ENCODE assay signal across 8 mouse cellular contexts in genomic region chr10:52234654-52234981, GRCm38 (mm10). TPM values are rescaled to one million over a fixed set of nuclear protein-coding genes. Genes with fewer than 3 reads are reported as not detected.
DNase-seq lines count a peak whose midpoint lies in the region; ATAC-seq and TF ChIP-seq lines count a peak whose summit lies in the region.

No protein-coding gene starts in this region.

- no peaks in the 10 kb centered on the region for H3K4me1 ChIP-seq in cerebellum, adult 2 months (ENCODE audit: control insufficient read depth, insufficient read depth, low read length)
- H3K4me1 ChIP-seq in forebrain, postnatal 0 days (ENCODE audit: insufficient read depth) = 0 out of 2 replicates have a peak, but pooled peaks cover 5% of the 10 kb centered on the region
- H3K4me1 ChIP-seq in liver, embryonic 12.5 days = peaks cover 27% of the 10 kb centered on the region

- peak overlapping the region; percentile 87 for H3K4me2 ChIP-seq in forebrain, postnatal 0 days (ENCODE audit: low read depth)
- H3K4me2 ChIP-seq in liver, embryonic 12.5 days = peak overlapping the region; percentile 97

- no peak overlapping the region for H3ac ChIP-seq in C2C12 (ENCODE audit: control insufficient read depth, insufficient read length, low read depth)

- peaks cover 30% of the 10 kb centered on the region for H3K79me2 ChIP-seq in C2C12 (ENCODE audit: control insufficient read depth, insufficient read depth)

- peak overlapping the region; percentile 81 for H3K9ac ChIP-seq in forebrain, postnatal 0 days
- H3K9ac ChIP-seq in liver, embryonic 12.5 days = peak overlapping the region; percentile 75

- no peak for ATAC-seq in forebrain, postnatal 0 days
- no peak for ATAC-seq in liver, embryonic 12.5 days
- ATAC-seq in erythroid progenitor cell, adult 5-6 weeks (replicated peaks; ENCODE audit: low FRiP score, poor library complexity, severe bottlenecking) = no peak

- H3K79me3 ChIP-seq in C2C12 (ENCODE audit: low read depth) = peaks cover 14% of the 10 kb centered on the region

- no peak overlapping the region for H3K27ac ChIP-seq in cerebellum, adult 2 months (ENCODE audit: insufficient read depth, low read length)
- H3K27ac ChIP-seq in forebrain, postnatal 0 days (ENCODE audit: low read depth, low read length) = no peak overlapping the region
- H3K27ac ChIP-seq in liver, embryonic 12.5 days = no peak overlapping the region

- TF ChIP-seq POLR2A in cerebellum, adult 2 months (IDR thresholded peaks at IDR 0.05; ENCODE audit: borderline replicate concordance, insufficient read depth, low read length) = no peak

- DNase-seq in cerebellum, adult 2 months = no peak
- DNase-seq in cerebellum, adult 9-10 months = no peak
- DNase-seq in forebrain, postnatal 0 days = no peak
- DNase-seq in natural killer cell, adult 2 months (ENCODE audit: low spot score in 2 of 2) = no peak
- no peak for DNase-seq in c-Kit-positive CD71-positive TER-119-positive erythroid progenitor cells, embryonic 14.5 days (ENCODE audit: low spot score)

- peak overlapping the region; percentile 49 for H3K4me3 ChIP-seq in cerebellum, adult 2 months (replicated peaks; ENCODE audit: insufficient read depth, low read depth, low read length)
- peak overlapping the region; percentile 79 for H3K4me3 ChIP-seq in C2C12 (ENCODE audit: insufficient read depth, poor library complexity, severe bottlenecking)
- H3K4me3 ChIP-seq in forebrain, postnatal 0 days (ENCODE audit: low read depth, low read length) = peak overlapping the region; percentile 77
- peak overlapping the region; percentile 69 for H3K4me3 ChIP-seq in liver, embryonic 12.5 days

- H3K27me3 ChIP-seq in cerebellum, adult 2 months (ENCODE audit: control insufficient read depth, insufficient read depth, low read length) = no peaks in the 10 kb centered on the region
- no peaks in the 10 kb centered on the region for H3K27me3 ChIP-seq in C2C12 (ENCODE audit: control insufficient read depth, insufficient read depth, insufficient read length)
- no peaks in the 10 kb centered on the region for H3K27me3 ChIP-seq in forebrain, postnatal 0 days (ENCODE audit: insufficient read depth, low read length)
- peaks cover 12% of the 10 kb centered on the region for H3K27me3 ChIP-seq in liver, embryonic 12.5 days (replicated peaks)

- 8% methylated on average over 7 of the region's 7 CpGs for WGBS in cerebellum, adult 2 months
- 5% methylated on average over 7 of the region's 7 CpGs for WGBS in forebrain, postnatal 0 days
- WGBS in liver, embryonic 12.5 days (ENCODE audit: insufficient replicate concordance) = 25% methylated on average over 7 of the region's 7 CpGs

- no peak for TF ChIP-seq CTCF in cerebellum, adult 2 months (IDR thresholded peaks at IDR 0.05; ENCODE audit: borderline replicate concordance, insufficient read depth, low read depth, low read length)
- TF ChIP-seq CTCF in C2C12 (IDR thresholded peaks at IDR 0.05; ENCODE audit: control insufficient read depth, insufficient read depth, insufficient read length) = no peak
- no peak for TF ChIP-seq CTCF in forebrain, postnatal 0 days (IDR thresholded peaks at IDR 0.05; ENCODE audit: low read depth)

- H3K9me3 ChIP-seq in forebrain, postnatal 0 days (ENCODE audit: low read length) = no peaks in the 10 kb centered on the region
- no peaks in the 10 kb centered on the region for H3K9me3 ChIP-seq in liver, embryonic 12.5 days (replicated peaks)

- peaks cover 4% of the 10 kb centered on the region for H3K36me3 ChIP-seq in C2C12 (ENCODE audit: control insufficient read depth, insufficient read depth)
- H3K36me3 ChIP-seq in forebrain, postnatal 0 days (ENCODE audit: insufficient read depth) = no peaks in the 10 kb centered on the region
- no peaks in the 10 kb centered on the region for H3K36me3 ChIP-seq in liver, embryonic 12.5 days

TF ChIP-seq in C2C12, 6 proteins besides CTCF, POLR2A, EP300 and RAD21:
- no peak for TF ChIP-seq USF1 (IDR thresholded peaks at IDR 0.05; ENCODE audit: low read depth)
- TF ChIP-seq FOSL1 (IDR thresholded peaks at IDR 0.05; ENCODE audit: insufficient read depth, low read length, poor library complexity, severe bottlenecking) = no peak
- TF ChIP-seq MAX (IDR thresholded peaks at IDR 0.05) = no peak
- TF ChIP-seq MYOD1 (IDR thresholded peaks at IDR 0.05; ENCODE audit: control insufficient read depth, insufficient read length, low read depth) = no peak
- no peak for TF ChIP-seq MYOG (IDR thresholded peaks at IDR 0.05; ENCODE audit: control insufficient read depth, extremely low read depth, insufficient read length)
- TF ChIP-seq CEBPB (IDR thresholded peaks at IDR 0.05; ENCODE audit: low read depth) = no peak

RNA-seq across cellular contexts. Expression of gene Dcbld1, which starts 1.2 kb away (rescaled TPM):
- polyA plus RNA-seq in cerebellum, adult 2 months (2012; rRNA removed) = 8.3 and 9.2 TPM in 2 replicates
- polyA plus RNA-seq in C2C12 (2012; fragmentation: generic; extraction: Trizol) = 5.6 TPM
- total RNA-seq in forebrain, postnatal 0 days (2014; rRNA removed) = 8.8 and 11.3 TPM in 2 replicates
- 15.8 and 19.1 TPM in 2 replicates for polyA plus RNA-seq in forebrain, postnatal 0 days (2015; fragmentation: Nextera tagmentation; extraction: Ambion mirVana)
- 7.5 and 8.7 TPM in 2 replicates for polyA plus RNA-seq in liver, embryonic 12.5 days (2016; fragmentation: Nextera tagmentation; extraction: Ambion mirVana)
- total RNA-seq in erythroid progenitor cell, adult 5-6 weeks (2015; ENCODE audit: low replicate concordance) = not detected in 2 replicates
- total RNA-seq in erythroid progenitor cell, adult 5-6 weeks (2017; ENCODE audit: low replicate concordance) = not detected in 2 replicates

RNA-seq across cellular contexts. Expression of gene Ros1, which starts 39.6 kb away (rescaled TPM):
- not detected in 2 replicates for polyA plus RNA-seq in cerebellum, adult 2 months (2012; rRNA removed)
- polyA plus RNA-seq in C2C12 (2012; fragmentation: generic; extraction: Trizol) = not detected
- total RNA-seq in forebrain, postnatal 0 days (2014; rRNA removed) = not detected in 2 replicates
- not detected in 2 replicates for polyA plus RNA-seq in forebrain, postnatal 0 days (2015; fragmentation: Nextera tagmentation; extraction: Ambion mirVana)
- polyA plus RNA-seq in liver, embryonic 12.5 days (2016; fragmentation: Nextera tagmentation; extraction: Ambion mirVana) = 0.07 and 0.08 TPM in 2 replicates
- not detected in 2 replicates for total RNA-seq in erythroid progenitor cell, adult 5-6 weeks (2015; ENCODE audit: low replicate concordance)
- total RNA-seq in erythroid progenitor cell, adult 5-6 weeks (2017; ENCODE audit: low replicate concordance) = not detected in 2 replicates
